Mouse (Mus musculus) heart, postnatal 0 days (tissue): Measurements from ENCODE around the gene Pde1a.

Experiments
- CTCF ChIP-seq: IDR thresholded peaks from 2 replicates; pipeline ENCODE4 v1.5.1; 2016; ENCODE audit warnings: antibody characterized with exemption, control low read depth, low read depth
- EP300 ChIP-seq: IDR thresholded peaks from 2 replicates; pipeline ENCODE4 v1.6.1; 2016; ENCODE audit warnings: antibody characterized with exemption, low read depth

- TF ChIP-seq EP300: no peak
- TF ChIP-seq CTCF: no peak
Observed at GRCm38 (mm10) chr2:80149332-80149731, 20.1 kb upstream of the Pde1a start.
